Mouse (Mus musculus) heart, embryonic 10.5 days (tissue): ENCODE data around the gene Mpped1. TPM values are rescaled to one million over a fixed set of nuclear protein-coding genes. Genes with fewer than 3 reads are reported as not detected.

ENCODE experiments used
- DNase-seq: peaks from one replicate; pipeline ENCODE4 v3.0.0-alpha.2; 2017; ENCODE audit warnings: low spot score
- H3K27ac ChIP-seq: fragments of 300-500 bp; sonication (generic); 2 replicates; pipeline ENCODE4 v1.5.1; 2016; ENCODE audit warnings: mild to moderate bottlenecking
- H3K27me3 ChIP-seq: fragments of 300-500 bp; sonication (generic); 2 replicates; pipeline ENCODE4 v1.6.1; 2016; ENCODE audit warnings: mild to moderate bottlenecking; ENCODE audit not compliant: poor library complexity, insufficient read depth, severe bottlenecking
- H3K36me3 ChIP-seq: fragments of 300-500 bp; sonication (generic); 2 replicates; pipeline ENCODE4 v1.6.1; 2016; ENCODE audit warnings: mild to moderate bottlenecking, moderate library complexity
- H3K4me1 ChIP-seq: fragments of 300-500 bp; sonication (generic); 2 replicates; pipeline ENCODE4 v1.6.1; 2016; ENCODE audit warnings: mild to moderate bottlenecking
- H3K4me3 ChIP-seq: fragments of 300-500 bp; sonication (generic); 2 replicates; pipeline ENCODE4 v1.5.1; 2016; ENCODE audit warnings: mild to moderate bottlenecking, moderate library complexity
- H3K9me3 ChIP-seq: fragments of 300-500 bp; sonication (generic); 2 replicates; pipeline ENCODE4 v1.6.1; 2016; ENCODE audit warnings: mild to moderate bottlenecking, moderate library complexity
- WGBS: fragments of 180-500 bp; shearing (Covaris S2); methylation state at CpG from one replicate; pipeline ENCODE4 v1.1.7; 2016; 5-methylcytosine and 5-hydroxymethylcytosine counted together
- polyA plus RNA-seq: library from polyadenylated mRNA; unstranded; fragments of >200 nt; fragmentation: Nextera tagmentation; extraction: Ambion mirVana; gene quantifications from 2 replicates; pipeline ENCODE4 v1.2.1, GENCODE M21; 2016

The Mpped1 gene
- polyA plus RNA-seq, 1 experiment from 2014 or later = 0.70 TPM

DNA sequence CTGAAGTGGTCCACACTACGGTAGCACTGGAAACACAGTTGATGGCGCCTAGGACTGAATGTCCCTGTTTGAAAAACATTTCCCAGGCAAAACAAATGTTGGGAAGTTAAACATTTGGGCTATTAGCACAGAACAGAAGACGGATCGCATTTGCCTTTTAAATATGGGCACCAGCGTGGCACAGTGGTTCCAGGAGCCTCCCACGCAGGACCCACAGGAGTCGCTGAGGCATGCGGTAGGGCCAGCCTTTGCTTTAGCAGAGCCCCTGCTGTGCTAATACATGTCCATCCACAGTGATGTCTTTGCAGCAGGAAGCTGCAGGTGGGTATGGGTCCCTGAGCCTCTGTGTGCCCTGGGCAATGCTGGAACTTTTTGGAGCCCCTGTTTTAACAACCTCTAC lies 48.7 kb downstream of the Mpped1 start:
- DNase-seq = no peak
- no peak overlapping the region for H3K27ac ChIP-seq
- WGBS = 80% methylated on average over 8 of the region's 8 CpGs
- H3K36me3 ChIP-seq = no peaks in the 10 kb centered on the region
- 0 out of 2 replicates have a peak, but pooled peaks cover 4% of the 10 kb centered on the region for H3K4me1 ChIP-seq
- H3K4me3 ChIP-seq = no peak overlapping the region
- H3K27me3 ChIP-seq = no peaks in the 10 kb centered on the region
- no peaks in the 10 kb centered on the region for H3K9me3 ChIP-seq

DNA sequence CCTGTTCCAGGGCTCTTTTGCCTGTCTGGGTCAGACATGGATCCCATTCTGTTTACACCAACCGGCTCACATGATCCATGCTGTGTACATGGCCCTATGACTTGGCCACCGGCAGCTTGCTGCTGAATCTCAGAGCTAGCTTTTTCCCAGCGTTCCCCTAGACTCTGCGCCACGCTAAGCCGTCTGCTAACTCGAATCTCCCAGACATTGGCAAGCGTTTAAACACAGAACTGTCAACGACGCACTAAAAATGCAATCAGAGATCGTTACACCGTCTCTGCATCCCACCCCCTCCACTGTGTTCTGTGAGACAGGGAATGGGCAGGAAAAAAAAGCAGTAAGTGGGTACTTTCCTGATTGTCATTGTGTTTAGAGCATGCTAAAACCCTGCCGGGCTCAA lies 50.0 kb downstream of the Mpped1 start:
- Histone ChIP-seq H3K27me3 (no peaks in the 10 kb centered on the region), H3K4me3 (no peak overlapping the region), H3K27ac (no peak overlapping the region), H3K9me3 (no peaks in the 10 kb centered on the region), H3K4me1 (0 out of 2 replicates have a peak, but pooled peaks cover 4% of the 10 kb centered on the region), H3K36me3 (no peaks in the 10 kb centered on the region)
- WGBS = 83% methylated on average over 13 of the region's 13 CpGs
- no peak for DNase-seq

DNA sequence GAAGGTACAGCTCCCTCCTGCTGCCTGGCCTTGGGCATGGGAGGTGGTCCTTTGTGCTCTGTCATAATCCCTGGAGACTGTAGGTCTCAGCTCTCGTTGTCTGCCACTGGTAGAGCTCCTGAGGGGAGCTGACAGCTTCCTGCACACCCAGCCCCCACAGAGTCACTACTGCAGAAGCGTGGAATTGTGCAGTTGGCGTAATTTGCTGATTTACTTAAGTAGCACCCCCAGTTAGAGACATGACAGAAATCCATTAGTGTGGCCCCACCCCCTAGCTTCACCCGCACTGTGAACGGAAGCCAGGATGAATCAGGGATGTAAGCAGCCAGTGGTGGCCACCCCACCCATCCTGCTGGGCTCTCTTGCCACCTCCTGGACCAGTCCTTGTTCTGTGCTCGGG lies 53.0 kb downstream of the Mpped1 start:
- H3K4me1 ChIP-seq = 0 out of 2 replicates have a peak, but pooled peaks cover 4% of the 10 kb centered on the region
- no peaks in the 10 kb centered on the region for H3K9me3 ChIP-seq
- H3K27ac ChIP-seq = no peak overlapping the region
- 54% methylated on average over 6 of the region's 6 CpGs for WGBS
- H3K27me3 ChIP-seq = no peaks in the 10 kb centered on the region
- no peak overlapping the region for H3K4me3 ChIP-seq
- no peak for DNase-seq
- H3K36me3 ChIP-seq = no peaks in the 10 kb centered on the region

DNA sequence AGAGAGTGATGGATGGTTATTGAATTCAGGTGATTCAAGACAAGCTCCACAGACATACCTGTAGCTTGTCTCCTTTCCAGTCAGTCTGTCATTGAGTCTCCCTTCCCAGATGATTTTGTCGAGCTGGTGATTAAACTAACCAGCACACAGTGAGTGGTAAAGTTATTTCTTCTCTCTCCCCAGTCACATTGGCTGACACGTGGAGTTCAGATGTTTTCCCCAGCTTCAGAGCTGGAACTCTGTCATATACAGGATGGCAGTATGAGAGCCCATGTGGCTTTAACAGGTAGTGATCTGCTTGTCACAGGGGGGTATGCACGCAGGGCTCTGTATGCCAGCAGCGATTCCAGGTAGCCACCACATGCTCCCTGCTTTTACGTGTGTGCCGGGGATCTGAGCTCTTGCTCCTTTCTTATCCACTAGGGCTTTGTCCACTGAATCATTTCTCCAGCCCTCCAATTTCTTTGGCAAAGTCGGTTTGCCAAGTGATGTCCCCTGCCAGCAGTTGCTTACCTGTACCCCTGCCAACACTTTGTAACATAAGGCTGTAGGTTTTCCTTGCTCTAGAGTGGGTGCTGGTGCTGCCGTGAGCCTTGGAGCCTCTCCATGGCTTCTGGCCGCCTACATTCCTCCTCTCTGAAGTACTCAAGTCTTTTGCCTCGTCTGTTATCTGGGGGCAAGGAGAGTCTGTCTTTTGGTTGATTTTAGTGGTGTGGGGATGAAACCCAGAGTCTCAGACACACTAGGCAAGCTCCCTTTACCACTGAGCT lies 61.9 kb downstream of the Mpped1 start:
- peaks cover 48% of the 10 kb centered on the region for H3K27me3 ChIP-seq
- no peak overlapping the region for H3K4me3 ChIP-seq
- WGBS = 64% methylated on average over 10 of the region's 10 CpGs
- H3K9me3 ChIP-seq = no peaks in the 10 kb centered on the region
- H3K4me1 ChIP-seq = peaks cover 33% of the 10 kb centered on the region
- no peaks in the 10 kb centered on the region for H3K36me3 ChIP-seq
- H3K27ac ChIP-seq = no peak overlapping the region
- DNase-seq = no peak

DNA sequence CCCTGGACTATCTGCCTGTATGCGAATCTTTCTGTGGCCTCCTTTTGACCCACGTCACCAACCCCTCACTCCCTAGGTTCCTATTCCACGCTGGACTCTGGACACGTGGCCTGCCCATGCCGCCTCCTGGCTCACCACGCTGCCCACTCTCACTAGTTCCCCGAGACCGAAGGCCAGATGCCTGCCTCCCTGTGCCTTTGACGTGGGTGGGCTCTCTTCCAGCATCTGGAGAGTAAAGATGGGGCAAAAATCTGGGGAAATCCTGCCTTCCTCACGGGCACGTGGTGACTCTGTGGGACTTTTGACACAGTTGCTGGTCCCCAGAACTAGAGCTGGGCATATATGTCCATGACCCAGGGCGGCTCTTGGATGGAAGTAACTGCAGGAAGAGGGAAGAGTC lies 63.2 kb downstream of the Mpped1 start:
- no peak overlapping the region for H3K27ac ChIP-seq
- DNase-seq = no peak
- H3K36me3 ChIP-seq = no peaks in the 10 kb centered on the region
- 79% methylated on average over 12 of the region's 12 CpGs for whole genome bisulfite sequencing
- H3K4me1 ChIP-seq = peaks cover 40% of the 10 kb centered on the region
- no peaks in the 10 kb centered on the region for H3K9me3 ChIP-seq
- no peak overlapping the region for H3K4me3 ChIP-seq
- peaks cover 48% of the 10 kb centered on the region for H3K27me3 ChIP-seq

DNA sequence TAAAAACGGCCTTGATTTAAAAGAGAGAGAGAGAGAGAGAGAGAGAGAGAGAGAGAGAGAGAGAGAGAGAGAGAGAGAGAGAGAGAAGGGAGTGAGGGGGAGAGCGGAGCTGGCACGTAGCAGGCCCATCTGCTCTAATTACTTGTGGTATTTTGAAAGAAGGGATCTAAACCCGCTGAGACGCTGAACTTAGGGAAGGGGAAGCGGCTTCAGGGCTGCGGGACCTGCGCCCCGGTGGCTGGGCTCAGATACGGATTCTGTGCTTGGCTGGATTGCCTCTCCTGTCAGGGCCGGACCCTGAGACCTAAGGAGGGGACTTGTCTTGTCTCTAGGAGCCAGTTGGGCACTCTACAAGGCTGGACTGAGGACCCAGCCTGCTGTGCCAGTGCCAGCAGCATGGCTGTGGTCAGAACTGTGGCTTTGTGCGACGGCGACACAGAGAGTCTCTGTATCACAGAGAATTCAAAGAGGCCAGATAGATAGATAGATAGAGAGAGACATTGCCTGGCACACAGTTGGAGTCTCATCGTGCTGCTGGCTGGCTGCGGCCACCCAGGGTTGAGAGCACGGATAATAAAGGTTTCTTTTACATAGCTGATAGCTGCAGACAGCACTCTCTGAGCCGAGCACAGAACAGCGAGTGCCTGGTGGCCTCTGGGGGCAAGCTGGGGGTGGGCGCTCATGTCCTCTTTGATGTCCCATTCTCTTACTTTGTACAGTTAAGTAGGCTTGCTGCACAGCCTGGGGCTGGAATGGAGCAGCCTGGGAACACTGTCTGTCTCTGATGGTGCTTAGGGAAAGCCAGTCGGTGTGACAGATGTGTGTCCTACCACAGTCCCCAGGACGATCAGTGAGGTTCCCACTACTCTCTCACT lies 63.9 kb downstream of the Mpped1 start:
- peaks cover 40% of the 10 kb centered on the region for H3K4me1 ChIP-seq
- H3K27ac ChIP-seq = no peak overlapping the region
- DNase-seq = no peak
- peaks cover 48% of the 10 kb centered on the region for H3K27me3 ChIP-seq
- H3K36me3 ChIP-seq = no peaks in the 10 kb centered on the region
- 41% methylated on average over 22 of the region's 22 CpGs for WGBS
- H3K9me3 ChIP-seq = no peaks in the 10 kb centered on the region
- no peak overlapping the region for H3K4me3 ChIP-seq

DNA sequence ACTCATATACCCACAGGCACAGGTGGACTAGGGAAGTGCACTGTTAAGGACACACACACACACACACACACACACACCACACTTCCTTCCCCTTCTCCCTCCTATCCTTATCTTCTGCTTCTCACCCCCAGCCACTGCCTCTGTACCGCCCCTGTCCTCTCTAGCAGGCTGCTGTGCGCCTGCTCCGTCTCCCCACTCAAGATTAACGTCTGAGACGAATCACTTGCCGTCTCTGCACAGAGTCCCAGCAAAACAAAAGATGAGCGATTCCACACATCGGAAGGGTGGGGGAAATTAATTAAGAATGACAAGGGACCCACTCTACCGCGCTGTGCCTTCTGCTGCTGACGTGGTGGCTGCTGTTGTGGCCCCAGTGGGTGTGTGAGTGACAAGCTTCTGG lies 66.5 kb downstream of the Mpped1 start:
- Histone ChIP-seq H3K4me3 (peak overlapping the region; percentile 6; the same call in 1 of the 2 replicates), H3K27ac (no peak overlapping the region), H3K4me1 (peaks cover 37% of the 10 kb centered on the region), H3K27me3 (peaks cover 27% of the 10 kb centered on the region), H3K36me3 (no peaks in the 10 kb centered on the region), H3K9me3 (no peaks in the 10 kb centered on the region)
- no peak for DNase-seq
- 39% methylated on average over 11 of the region's 11 CpGs for WGBS

DNA sequence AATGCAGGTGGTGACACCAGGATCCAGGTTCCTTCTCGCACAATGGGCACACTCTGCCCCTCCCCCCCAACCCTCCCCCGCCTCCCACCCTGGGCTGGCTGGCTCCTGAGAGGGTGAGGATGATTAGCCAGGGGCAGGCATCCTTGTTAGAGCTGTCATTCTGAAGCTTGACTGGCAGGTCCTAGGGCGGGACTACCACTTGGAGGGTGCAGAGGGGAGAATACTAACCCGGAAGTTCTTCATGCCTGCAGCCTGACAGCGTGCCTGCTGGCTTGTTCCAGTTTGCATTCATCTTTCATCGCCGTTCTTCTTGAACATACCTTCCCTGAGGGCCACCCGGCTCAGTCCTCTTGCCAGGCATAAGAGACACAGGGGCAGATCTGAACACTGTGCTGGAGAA lies 67.3 kb downstream of the Mpped1 start:
- Histone ChIP-seq H3K4me1 (peaks cover 34% of the 10 kb centered on the region), H3K27ac (no peak overlapping the region), H3K4me3 (peak overlapping the region; percentile 6; the same call in 1 of the 2 replicates), H3K36me3 (no peaks in the 10 kb centered on the region), H3K9me3 (no peaks in the 10 kb centered on the region), H3K27me3 (peaks cover 19% of the 10 kb centered on the region)
- WGBS = 26% methylated on average over 8 of the region's 8 CpGs
- DNase-seq = no peak

DNA sequence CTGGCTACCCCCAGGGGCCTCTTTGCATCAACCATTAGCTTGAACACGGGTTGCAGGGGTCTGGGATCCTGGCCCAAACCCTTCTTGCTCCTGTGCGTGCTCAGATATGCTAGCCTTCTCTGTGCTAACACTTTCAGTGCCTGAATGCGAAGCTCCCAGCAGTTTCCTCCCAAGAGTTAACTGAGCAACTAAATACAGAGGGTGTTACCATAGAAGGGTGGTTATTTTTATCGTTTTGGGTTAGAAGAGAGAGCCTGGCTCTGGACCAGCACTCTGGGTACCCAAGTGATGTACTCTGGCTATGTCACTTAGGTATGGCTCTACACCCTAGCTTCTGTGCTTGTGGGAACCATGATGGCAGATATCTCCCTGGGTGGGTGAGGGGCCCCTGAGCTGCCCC lies 68.2 kb downstream of the Mpped1 start:
- Histone ChIP-seq H3K36me3 (no peaks in the 10 kb centered on the region), H3K4me1 (peaks cover 34% of the 10 kb centered on the region), H3K4me3 (no peak overlapping the region), H3K27ac (no peak overlapping the region), H3K27me3 (peaks cover 10% of the 10 kb centered on the region), H3K9me3 (no peaks in the 10 kb centered on the region)
- DNase-seq = no peak
- 69% methylated on average over 4 of the region's 4 CpGs for WGBS

DNA sequence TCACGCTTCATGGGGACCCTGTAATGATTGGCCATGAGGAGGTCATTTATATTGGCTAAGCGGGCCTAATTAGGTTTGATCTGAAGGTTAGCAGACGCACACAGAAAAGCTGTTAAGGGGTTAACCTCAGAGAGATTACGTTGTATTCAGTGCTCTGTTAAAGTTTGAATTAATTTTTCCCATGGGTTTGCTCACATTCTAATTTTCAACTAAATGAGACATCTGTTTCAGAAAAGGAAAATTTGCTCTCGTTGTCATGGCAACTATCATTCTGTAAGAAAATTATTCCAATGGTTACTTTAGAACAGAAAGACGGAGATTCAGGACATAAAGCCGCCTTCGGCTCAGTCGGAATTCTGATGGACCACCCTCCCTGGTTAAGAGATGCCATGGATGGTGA lies 68.9 kb downstream of the Mpped1 start:
- no peak for DNase-seq

DNA sequence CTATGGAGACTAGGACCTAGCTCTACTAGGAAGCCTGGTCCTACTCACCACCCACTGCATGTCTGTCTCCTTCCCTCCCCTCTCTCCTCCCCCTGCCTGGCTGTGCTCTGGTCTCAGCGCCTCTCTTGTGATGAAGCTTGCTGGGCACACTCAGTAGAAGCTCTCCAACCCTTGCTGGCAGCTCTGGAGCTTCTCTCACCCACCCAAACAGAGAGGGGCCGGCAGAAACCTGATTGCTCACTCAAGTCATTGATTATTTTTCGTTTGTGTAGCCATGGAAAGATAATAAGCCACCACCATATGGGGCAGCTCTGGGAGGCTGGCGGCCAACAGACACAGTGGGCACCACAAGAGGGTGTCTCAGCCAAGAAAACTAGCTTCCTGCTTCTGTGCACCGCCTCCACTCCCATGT lies 74.1 kb downstream of the Mpped1 start:
- Histone ChIP-seq H3K36me3 (no peaks in the 10 kb centered on the region), H3K4me1 (no peaks in the 10 kb centered on the region), H3K4me3 (no peak overlapping the region), H3K27ac (no peak overlapping the region), H3K27me3 (no peaks in the 10 kb centered on the region; the same call in 1 of the 2 replicates), H3K9me3 (no peaks in the 10 kb centered on the region)
- no peak for DNase-seq
- 52% methylated on average over 5 of the region's 5 CpGs for WGBS

More for the DNA sequence above, 68.9 kb downstream of the Mpped1 start:
- no peaks in the 10 kb centered on the region for H3K9me3 ChIP-seq
- peaks cover 8% of the 10 kb centered on the region; the same call in 1 of the 2 replicates for H3K27me3 ChIP-seq
- H3K4me3 ChIP-seq = no peak overlapping the region
- WGBS = 79% methylated on average over 9 of the region's 9 CpGs
- no peaks in the 10 kb centered on the region for H3K36me3 ChIP-seq
- peaks cover 30% of the 10 kb centered on the region for H3K4me1 ChIP-seq
- H3K27ac ChIP-seq = no peak overlapping the region

DNA sequence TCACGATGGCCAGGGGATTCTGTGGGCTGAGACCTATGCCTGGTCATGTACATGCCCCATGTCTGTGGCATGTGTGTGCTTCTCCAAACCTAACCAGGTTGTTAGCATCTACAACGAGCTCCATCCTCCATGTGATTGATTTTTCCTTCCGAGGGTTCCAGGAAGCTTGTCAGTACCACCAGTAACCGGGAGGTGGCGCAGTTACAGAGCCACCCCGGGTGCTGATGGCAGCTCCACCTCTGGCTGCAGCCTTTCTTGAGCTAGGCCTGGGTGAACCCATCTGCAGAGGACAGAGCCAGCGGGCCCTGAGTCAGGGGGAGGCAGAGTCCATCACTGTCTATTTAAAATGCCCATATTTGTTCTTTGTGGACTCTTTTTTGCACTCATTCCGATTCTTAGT lies 77.9 kb downstream of the Mpped1 start:
- Histone ChIP-seq H3K4me3 (no peak overlapping the region), H3K27ac (no peak overlapping the region), H3K9me3 (no peaks in the 10 kb centered on the region), H3K27me3 (no peaks in the 10 kb centered on the region; the same call in 1 of the 2 replicates), H3K4me1 (no peaks in the 10 kb centered on the region), H3K36me3 (no peaks in the 10 kb centered on the region)
- DNase-seq = no peak
- WGBS = 24% methylated on average over 8 of the region's 8 CpGs

DNA sequence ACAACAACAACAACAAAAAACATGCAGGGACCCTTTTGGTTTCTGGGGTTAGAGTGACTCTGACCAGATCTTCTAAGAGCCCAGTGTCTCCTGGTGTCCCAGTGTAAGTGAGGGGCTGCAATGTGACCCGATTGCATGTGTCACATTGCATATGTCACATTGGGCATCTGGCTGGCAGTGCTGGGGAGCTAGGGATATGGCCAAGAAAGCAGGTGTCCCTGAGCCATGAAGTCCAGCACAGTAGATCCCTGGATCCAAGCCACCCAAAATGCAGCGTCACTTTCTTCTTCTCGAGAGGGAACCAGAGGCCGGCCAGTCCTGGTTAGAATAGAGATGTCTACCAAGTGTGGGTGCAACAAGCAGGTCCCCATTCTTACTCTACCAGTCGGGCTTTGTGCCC lies 86.4 kb downstream of the Mpped1 start:
- Histone ChIP-seq H3K36me3 (no peaks in the 10 kb centered on the region), H3K27ac (no peak overlapping the region), H3K4me3 (no peak overlapping the region), H3K4me1 (no peaks in the 10 kb centered on the region; the same call in 1 of the 2 replicates), H3K27me3 (peaks cover 42% of the 10 kb centered on the region), H3K9me3 (no peaks in the 10 kb centered on the region)
- no peak for DNase-seq
- 83% methylated on average over 5 of the region's 5 CpGs for WGBS
